Mouse (Mus musculus): ENCODE data around the gene Cish. TPM values are rescaled to one million over a fixed set of nuclear protein-coding genes. Genes with fewer than 3 reads are reported as not detected.

Cish gene
- polyA plus RNA-seq, 1 experiment: 2.3 TPM

DNA sequence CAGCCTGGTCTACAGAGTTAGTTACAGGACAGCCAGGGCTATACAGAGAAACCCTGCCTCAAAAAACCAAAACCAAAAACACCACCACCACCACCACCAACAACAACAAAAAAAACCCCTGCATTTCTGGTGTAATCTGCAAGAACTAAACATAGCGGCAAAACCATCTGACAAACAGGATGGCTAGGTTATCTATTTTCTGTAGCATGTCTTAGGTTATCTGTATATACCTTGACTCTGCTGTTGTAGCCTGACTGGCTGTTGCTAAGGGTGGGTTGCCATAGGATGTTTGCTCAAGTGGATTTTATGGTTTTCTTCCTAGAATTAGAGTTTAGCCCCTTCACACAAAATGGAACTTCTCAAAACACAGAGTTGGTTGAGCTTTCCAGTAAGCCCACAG is 26.1 kb upstream of the Cish start:
- Histone ChIP-seq H3K4me3 (ENCODE audit: insufficient read depth, poor library complexity, severe bottlenecking) (no peak overlapping the region), H3K36me3 (ENCODE audit: control insufficient read depth, insufficient read depth) (no peaks in the 10 kb centered on the region), H3ac (ENCODE audit: control insufficient read depth, insufficient read length, low read depth) (no peak overlapping the region), H3K79me3 (ENCODE audit: low read depth) (no peaks in the 10 kb centered on the region), H3K79me2 (ENCODE audit: control insufficient read depth, insufficient read depth) (no peaks in the 10 kb centered on the region), H3K27me3 (ENCODE audit: control insufficient read depth, insufficient read depth, insufficient read length) (peaks cover 3% of the 10 kb centered on the region)
- TF ChIP-seq CEBPB (IDR thresholded peaks at IDR 0.05; ENCODE audit: low read depth) (no peak), MAX (IDR thresholded peaks at IDR 0.05) (no peak), CTCF (IDR thresholded peaks at IDR 0.05; ENCODE audit: control insufficient read depth, insufficient read depth, insufficient read length) (no peak), MYOG (IDR thresholded peaks at IDR 0.05; ENCODE audit: control insufficient read depth, extremely low read depth, insufficient read length) (no peak), FOSL1 (IDR thresholded peaks at IDR 0.05; ENCODE audit: insufficient read depth, low read length, poor library complexity, severe bottlenecking) (no peak), USF1 (IDR thresholded peaks at IDR 0.05; ENCODE audit: low read depth) (no peak), MYOD1 (IDR thresholded peaks at IDR 0.05; ENCODE audit: control insufficient read depth, insufficient read length, low read depth) (no peak)

DNA sequence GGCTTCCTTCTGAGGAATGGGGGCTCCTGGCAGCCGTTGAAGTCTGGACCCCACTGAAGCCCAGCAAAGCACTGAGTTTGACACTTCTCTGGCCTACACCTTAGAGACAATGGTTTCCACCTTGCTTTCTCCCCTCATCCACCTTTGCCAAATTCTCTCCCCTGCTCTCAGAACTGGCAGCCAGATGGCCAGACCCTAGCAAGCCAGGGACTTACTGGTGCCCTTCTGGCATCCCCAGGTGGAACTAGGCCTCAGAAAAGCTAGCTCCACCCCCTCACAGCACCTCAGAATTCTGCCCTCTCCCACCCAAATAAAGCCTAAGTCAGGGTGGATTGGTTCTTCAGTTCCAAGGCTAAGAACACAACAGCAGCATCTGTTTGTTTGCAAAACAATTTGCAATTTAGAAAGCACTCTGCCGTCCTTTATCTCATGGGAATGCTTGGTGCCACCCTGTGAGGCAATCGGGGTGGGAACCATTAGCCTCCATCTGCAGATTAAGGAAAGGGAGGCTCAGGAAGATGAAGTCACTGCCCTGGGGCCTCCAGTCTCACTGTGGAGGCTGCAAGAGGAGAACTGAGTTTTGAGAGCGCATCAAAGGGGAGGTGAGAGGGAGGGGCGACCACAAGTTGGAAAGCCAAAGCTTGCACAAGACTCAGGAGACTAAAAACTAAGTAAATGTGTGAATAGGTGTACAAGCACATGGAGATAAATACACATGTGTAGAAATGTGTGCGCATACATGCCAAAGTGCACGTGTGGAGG is 24.5 kb upstream of the Cish start:
- H3K79me3 ChIP-seq (ENCODE audit: low read depth): no peaks in the 10 kb centered on the region
- TF ChIP-seq MYOD1 (IDR thresholded peaks at IDR 0.05; ENCODE audit: control insufficient read depth, insufficient read length, low read depth) (no peak), CEBPB (IDR thresholded peaks at IDR 0.05; ENCODE audit: low read depth) (no peak), USF1 (IDR thresholded peaks at IDR 0.05; ENCODE audit: low read depth) (no peak), FOSL1 (IDR thresholded peaks at IDR 0.05; ENCODE audit: insufficient read depth, low read length, poor library complexity, severe bottlenecking) (no peak), MAX (IDR thresholded peaks at IDR 0.05) (no peak), MYOG (IDR thresholded peaks at IDR 0.05; ENCODE audit: control insufficient read depth, extremely low read depth, insufficient read length) (no peak), CTCF (IDR thresholded peaks at IDR 0.05; ENCODE audit: control insufficient read depth, insufficient read depth, insufficient read length) (no peak)
- no peak overlapping the region for H3K4me3 ChIP-seq (ENCODE audit: insufficient read depth, poor library complexity, severe bottlenecking)
- peaks cover 3% of the 10 kb centered on the region for H3K27me3 ChIP-seq (ENCODE audit: control insufficient read depth, insufficient read depth, insufficient read length)
- no peak overlapping the region for H3ac ChIP-seq (ENCODE audit: control insufficient read depth, insufficient read length, low read depth)
- H3K79me2 ChIP-seq (ENCODE audit: control insufficient read depth, insufficient read depth): no peaks in the 10 kb centered on the region
- H3K36me3 ChIP-seq (ENCODE audit: control insufficient read depth, insufficient read depth): no peaks in the 10 kb centered on the region

DNA sequence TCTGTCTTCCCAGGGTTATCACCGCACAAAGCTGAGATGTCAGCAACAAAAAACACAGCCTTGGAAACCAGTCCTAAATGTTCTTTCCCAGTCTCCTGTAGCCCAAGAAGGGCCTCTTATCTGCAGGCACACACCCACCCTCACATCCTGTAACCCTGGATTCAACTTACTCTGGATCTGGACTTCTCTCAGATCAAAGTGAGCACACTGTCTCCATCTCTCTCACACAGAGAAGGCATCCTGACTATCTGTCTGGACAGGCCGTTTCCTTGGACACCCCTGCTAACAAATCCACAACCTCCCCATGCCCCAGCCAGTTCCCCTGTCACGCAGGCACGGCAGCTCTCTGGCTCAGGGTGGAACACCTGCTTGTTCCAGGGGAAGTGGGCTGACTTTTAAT is 23.5 kb upstream of the Cish start:
- no peaks in the 10 kb centered on the region for H3K79me2 ChIP-seq (ENCODE audit: control insufficient read depth, insufficient read depth)
- no peaks in the 10 kb centered on the region for H3K36me3 ChIP-seq (ENCODE audit: control insufficient read depth, insufficient read depth)
- no peak for TF ChIP-seq FOSL1 (IDR thresholded peaks at IDR 0.05; ENCODE audit: insufficient read depth, low read length, poor library complexity, severe bottlenecking)
- no peak for TF ChIP-seq USF1 (IDR thresholded peaks at IDR 0.05; ENCODE audit: low read depth)
- no peak for TF ChIP-seq CEBPB (IDR thresholded peaks at IDR 0.05; ENCODE audit: low read depth)
- no peak for TF ChIP-seq MYOD1 (IDR thresholded peaks at IDR 0.05; ENCODE audit: control insufficient read depth, insufficient read length, low read depth)
- TF ChIP-seq MYOG (IDR thresholded peaks at IDR 0.05; ENCODE audit: control insufficient read depth, extremely low read depth, insufficient read length): no peak
- no peak for TF ChIP-seq CTCF (IDR thresholded peaks at IDR 0.05; ENCODE audit: control insufficient read depth, insufficient read depth, insufficient read length)
- TF ChIP-seq MAX (IDR thresholded peaks at IDR 0.05): no peak
- no peak overlapping the region for H3K4me3 ChIP-seq (ENCODE audit: insufficient read depth, poor library complexity, severe bottlenecking)
- no peak overlapping the region for H3ac ChIP-seq (ENCODE audit: control insufficient read depth, insufficient read length, low read depth)
- H3K79me3 ChIP-seq (ENCODE audit: low read depth): no peaks in the 10 kb centered on the region
- H3K27me3 ChIP-seq (ENCODE audit: control insufficient read depth, insufficient read depth, insufficient read length): peaks cover 3% of the 10 kb centered on the region

DNA sequence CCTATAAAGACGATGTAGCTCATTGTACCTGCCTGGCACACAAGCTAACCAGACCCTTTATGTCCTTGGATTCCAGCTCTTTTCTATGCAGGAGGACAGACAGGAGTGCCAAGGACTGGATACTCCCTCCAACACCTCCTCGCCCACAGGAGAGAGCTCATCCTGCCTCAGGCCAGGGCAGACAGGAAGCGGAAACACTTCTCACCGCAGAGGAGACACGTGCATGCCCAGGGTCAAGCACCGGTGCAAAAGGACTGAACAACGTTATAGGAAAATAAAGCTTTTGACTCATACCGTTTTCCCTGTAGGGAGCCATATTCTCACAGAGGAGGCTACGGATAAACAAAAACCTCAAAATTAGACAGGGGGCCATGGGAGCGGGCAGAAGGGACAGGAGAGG is 22.6 kb upstream of the Cish start:
- peaks cover 3% of the 10 kb centered on the region for H3K27me3 ChIP-seq (ENCODE audit: control insufficient read depth, insufficient read depth, insufficient read length)
- no peaks in the 10 kb centered on the region for H3K36me3 ChIP-seq (ENCODE audit: control insufficient read depth, insufficient read depth)
- no peak overlapping the region for H3ac ChIP-seq (ENCODE audit: control insufficient read depth, insufficient read length, low read depth)
- no peak overlapping the region for H3K4me3 ChIP-seq (ENCODE audit: insufficient read depth, poor library complexity, severe bottlenecking)
- no peaks in the 10 kb centered on the region for H3K79me2 ChIP-seq (ENCODE audit: control insufficient read depth, insufficient read depth)
- H3K79me3 ChIP-seq (ENCODE audit: low read depth): no peaks in the 10 kb centered on the region
- TF ChIP-seq CTCF (IDR thresholded peaks at IDR 0.05; ENCODE audit: control insufficient read depth, insufficient read depth, insufficient read length): no peak
- no peak for TF ChIP-seq MYOD1 (IDR thresholded peaks at IDR 0.05; ENCODE audit: control insufficient read depth, insufficient read length, low read depth)
- no peak for TF ChIP-seq MYOG (IDR thresholded peaks at IDR 0.05; ENCODE audit: control insufficient read depth, extremely low read depth, insufficient read length)
- no peak for TF ChIP-seq FOSL1 (IDR thresholded peaks at IDR 0.05; ENCODE audit: insufficient read depth, low read length, poor library complexity, severe bottlenecking)
- TF ChIP-seq MAX (IDR thresholded peaks at IDR 0.05): no peak
- no peak for TF ChIP-seq USF1 (IDR thresholded peaks at IDR 0.05; ENCODE audit: low read depth)
- TF ChIP-seq CEBPB (IDR thresholded peaks at IDR 0.05; ENCODE audit: low read depth): no peak

DNA sequence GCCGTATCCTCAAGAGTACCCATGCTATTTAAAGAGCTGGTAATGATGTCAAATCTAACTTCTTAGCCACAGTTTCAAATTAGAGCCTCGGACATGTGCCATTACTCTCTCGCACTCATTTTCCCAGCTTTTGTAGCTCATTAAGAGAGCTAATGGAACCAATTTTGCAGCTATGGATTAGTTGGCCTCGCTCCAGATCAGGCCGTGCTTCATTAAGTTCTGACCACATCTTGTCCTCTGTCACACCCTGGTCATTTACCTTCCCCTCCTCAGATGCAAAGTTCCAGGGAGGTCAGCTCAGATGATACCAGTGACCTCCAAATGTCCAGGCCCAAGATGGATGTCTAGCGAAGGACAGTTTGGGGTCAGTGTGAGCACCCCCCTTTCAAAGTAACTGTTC is 21.1 kb upstream of the Cish start:
- no peak overlapping the region for H3ac ChIP-seq (ENCODE audit: control insufficient read depth, insufficient read length, low read depth)
- no peak overlapping the region for H3K4me3 ChIP-seq (ENCODE audit: insufficient read depth, poor library complexity, severe bottlenecking)
- TF ChIP-seq CTCF (IDR thresholded peaks at IDR 0.05; ENCODE audit: control insufficient read depth, insufficient read depth, insufficient read length) (no peak), MYOD1 (IDR thresholded peaks at IDR 0.05; ENCODE audit: control insufficient read depth, insufficient read length, low read depth) (no peak), MAX (IDR thresholded peaks at IDR 0.05) (no peak), MYOG (IDR thresholded peaks at IDR 0.05; ENCODE audit: control insufficient read depth, extremely low read depth, insufficient read length) (no peak), CEBPB (IDR thresholded peaks at IDR 0.05; ENCODE audit: low read depth) (no peak), USF1 (IDR thresholded peaks at IDR 0.05; ENCODE audit: low read depth) (no peak), FOSL1 (IDR thresholded peaks at IDR 0.05; ENCODE audit: insufficient read depth, low read length, poor library complexity, severe bottlenecking) (no peak)
- H3K79me3 ChIP-seq (ENCODE audit: low read depth): no peaks in the 10 kb centered on the region
- no peaks in the 10 kb centered on the region for H3K36me3 ChIP-seq (ENCODE audit: control insufficient read depth, insufficient read depth)
- no peaks in the 10 kb centered on the region for H3K79me2 ChIP-seq (ENCODE audit: control insufficient read depth, insufficient read depth)
- H3K27me3 ChIP-seq (ENCODE audit: control insufficient read depth, insufficient read depth, insufficient read length): peaks cover 3% of the 10 kb centered on the region
